Mouse (Mus musculus) mouse embryonic stem cell (cell line): Measurements from ENCODE around the gene Slc25a13.

Experiments
- in situ Hi-C, 2 experiments: fragments of 300-500 bp; cut with MboI; formaldehyde crosslinking; loops; 1 replicate in 1 of 2; 3 replicates in 1 of 2; pipeline ENCODE4 v1.14.3; 2019 to 2020; ENCODE audit warnings: low sequenced_read_pairs in 2 of 2, low pct_unique_long_range_greater_than_20kb in 1 of 2, mixed read lengths in 1 of 2; ENCODE audit not compliant: unreplicated experiment in 1 of 2

Gene Slc25a13

DNA sequence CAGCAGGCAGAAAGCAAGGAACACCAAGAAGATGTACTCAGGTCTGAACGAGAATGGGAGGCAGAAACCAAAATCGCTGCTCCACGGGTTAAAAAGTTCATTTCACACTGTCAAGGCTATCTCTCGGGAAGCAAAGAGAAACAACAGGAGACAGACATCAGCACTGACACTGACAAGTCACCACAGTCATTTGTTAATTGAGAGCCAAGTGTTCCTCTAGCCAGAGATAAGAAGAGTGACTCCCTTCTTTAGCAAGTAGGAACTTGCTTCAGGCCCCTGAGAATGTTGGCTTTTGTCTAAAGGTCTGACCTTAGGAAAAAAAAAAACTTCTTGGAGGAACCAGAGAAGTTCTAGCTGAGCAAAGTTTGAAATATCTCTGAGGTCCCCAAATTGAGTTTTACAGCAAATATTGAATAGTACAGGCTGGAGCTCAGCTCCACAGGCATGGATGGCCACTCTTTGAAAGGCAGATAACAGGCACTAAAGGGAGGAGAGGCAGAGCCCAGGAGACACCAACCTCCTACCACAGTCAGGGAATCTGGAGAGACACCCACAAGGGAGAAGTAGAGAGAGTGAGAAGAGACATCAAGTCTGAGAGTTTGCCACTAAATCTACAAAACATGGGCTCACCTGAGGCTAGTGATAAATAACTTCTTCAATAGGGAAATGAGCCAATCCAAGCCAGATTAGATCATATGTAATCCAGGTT, 8.5 kb downstream of the Slc25a13 start:
- in situ Hi-C loops, result no loop called here

DNA sequence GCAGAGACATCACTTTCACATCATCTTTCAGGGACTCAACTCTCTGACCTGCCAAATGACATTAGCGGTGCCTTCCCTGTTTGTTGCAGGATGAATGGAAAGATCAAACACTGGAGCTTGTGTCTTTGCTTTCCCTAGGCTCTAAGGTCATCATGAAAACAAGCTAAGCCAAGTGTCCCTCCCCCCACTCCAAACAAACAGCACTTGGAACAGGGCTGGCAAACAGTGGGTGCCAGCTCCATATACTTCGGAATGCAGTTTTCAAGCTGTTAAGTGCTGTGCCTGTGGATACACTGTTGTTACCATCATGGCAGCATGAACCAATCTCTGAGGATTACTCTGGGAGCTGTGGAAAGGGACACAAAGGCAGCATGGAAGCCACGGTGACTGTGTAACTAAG, 9.1 kb downstream of the Slc25a13 start:
- in situ Hi-C loops, result no loop called here

DNA sequence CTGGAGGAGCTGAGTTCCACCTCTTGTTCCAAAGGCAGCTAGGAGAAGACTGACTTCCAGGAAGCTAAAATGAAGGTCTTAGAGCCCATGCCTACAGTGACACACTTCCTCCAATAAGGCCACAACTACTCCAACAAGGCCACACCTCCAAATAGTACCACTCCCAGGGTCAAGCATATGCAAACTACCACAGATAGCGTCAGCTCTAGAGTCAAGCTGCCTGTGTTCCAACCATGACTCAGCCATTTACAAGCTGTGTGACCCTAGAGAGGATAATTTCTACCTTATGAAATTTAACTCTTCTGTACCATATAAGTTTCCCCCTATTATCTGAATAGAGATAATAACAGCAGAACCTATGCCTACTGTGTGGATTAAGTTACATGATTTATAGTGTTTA, 9.6 kb downstream of the Slc25a13 start:
- in situ Hi-C loops, result no loop called here

DNA sequence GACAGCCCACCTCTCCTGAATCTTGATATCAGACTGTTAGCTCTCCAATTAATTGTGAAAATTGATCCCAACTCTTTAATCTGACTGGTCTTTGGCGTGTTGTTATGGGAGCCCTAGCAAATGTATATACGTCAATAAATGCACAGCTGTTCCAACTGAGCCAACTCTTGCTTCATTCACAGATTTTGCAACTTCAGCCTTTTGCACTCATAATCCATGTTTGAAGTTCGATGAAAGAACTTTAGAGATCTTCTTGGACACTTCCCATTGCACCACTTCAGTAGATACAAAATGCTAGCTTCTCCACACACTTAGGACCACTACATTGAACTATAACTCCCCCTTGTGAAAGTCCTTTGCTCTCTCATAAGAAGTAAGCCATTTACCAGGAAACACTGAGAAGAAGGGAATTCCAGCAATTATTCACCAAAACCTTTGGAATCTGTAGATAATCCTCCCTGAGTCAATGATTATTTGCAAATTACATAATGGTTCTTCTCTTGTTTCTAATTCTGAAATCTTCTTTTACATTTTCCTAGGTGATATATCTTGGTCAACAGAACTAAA, 11.3 kb downstream of the Slc25a13 start:
- in situ Hi-C loops, result no loop called here

DNA sequence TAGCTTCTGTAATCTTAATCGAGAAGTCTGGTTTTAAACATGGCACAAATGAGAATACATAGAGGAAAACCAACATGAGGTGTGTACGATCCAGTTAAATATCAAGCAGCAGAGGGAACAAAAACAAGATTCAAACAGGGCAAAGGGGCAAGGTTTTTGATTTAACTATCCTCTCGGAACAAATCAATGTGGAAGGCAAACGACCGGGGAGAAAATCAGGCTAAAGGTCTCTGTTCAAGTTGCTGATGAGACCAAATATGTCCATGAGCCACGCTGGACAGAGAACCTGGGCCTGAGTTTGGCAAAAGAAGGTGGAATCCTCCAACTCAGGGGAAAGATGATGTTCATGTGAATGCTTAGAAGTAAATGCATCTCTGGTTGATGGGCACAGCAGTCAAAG, 14.5 kb downstream of the Slc25a13 start:
- in situ Hi-C loops, result no loop called here

DNA sequence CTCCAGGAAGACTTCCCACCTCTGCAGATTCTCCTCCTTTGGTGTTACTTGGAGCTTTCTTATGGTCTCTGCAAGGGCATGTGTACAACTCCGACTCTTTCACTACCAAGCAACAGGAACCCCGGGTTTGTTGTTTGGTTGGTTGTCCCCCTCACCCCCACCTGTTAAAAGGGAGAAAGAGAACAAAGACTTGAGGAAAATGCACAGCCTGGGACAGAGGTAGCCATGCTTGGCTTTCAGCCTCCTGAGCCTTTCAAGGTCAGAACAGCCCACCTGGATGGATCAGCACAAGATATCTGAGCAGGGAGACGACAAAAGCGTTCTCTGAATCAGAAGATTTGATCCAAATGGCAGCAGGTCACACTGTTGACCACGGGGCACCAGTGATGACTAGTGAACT, 15.0 kb downstream of the Slc25a13 start:
- in situ Hi-C loops, result no loop called here

DNA sequence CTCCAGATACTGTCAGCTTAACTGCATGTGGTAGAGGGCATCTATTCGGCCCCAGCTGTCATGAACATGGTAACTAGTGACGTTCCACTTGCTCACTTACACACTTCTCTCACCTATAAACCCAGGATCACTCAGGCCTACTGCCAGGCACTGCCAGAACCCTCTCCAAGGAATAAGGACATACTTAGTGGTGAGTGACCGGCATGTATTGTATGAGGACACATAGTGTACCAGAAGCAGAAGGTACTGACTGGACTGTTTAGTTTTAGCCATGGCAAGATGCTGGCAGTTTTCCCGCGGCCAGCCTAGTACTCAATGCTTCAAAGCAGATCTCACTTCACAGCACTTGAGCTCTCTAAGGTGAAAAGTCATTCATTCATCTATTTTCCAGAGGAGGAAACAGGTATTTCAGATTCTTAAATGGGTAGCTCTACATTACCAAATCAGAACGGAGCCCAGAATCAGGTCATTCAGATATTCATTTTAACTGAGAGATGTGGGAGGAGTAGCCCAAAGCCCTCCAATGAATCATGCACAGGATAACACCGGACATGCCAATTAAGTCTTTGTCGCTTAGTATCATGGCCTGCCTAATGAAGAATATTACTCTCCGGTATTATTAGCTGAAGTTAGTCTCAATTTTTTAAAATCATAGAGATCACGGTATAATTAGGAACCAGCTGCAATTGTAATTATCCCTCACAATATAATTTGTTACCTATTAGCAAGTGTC, 17.7 kb downstream of the Slc25a13 start:
- in situ Hi-C loops, result loop anchor here in 1 of 2 experiments (25.0 kb wide), 1 partner anchor 1488 kb away; the partner anchor contains the start of gene Asns

DNA sequence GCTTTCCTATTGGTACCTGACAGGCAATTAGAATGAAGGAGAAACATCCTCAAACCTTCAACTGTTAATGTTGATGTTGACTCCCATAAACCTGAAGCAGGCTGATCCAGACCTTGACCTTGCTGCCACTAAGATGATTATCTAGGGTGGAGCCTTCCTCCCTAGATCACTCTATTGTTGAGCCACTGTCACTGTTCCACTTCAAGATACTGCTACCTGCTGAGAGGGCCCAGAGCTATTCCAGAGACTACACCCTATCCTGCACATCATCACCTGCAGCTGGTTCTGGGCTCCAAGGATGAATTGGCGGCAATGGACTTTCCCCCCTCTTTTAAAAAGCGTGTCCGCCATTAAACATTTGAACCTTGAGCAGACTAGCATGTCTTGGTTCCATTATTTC, 18.9 kb downstream of the Slc25a13 start:
- in situ Hi-C loops, result loop anchor here in 1 of 2 experiments (25.0 kb wide), 1 partner anchor 1489 kb away; the partner anchor contains the start of gene Asns

DNA sequence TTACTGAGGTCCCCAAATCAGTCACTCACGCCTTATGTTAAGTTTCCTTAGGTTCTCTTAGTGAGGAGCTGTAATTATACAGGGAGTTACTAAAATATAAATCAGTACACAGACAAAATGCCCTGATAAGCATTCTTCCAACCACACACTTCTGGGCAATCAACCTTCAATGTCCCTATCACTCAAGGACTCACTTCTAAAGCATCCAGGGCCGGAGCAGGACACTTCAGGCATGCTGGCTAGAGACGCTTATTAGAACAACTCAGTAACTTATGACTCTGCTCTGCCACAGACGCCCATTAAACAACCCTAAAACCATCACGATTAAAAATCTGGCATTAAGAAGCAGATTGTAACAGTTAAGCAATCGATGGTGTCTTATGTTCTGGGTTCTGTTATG, 19.6 kb downstream of the Slc25a13 start:
- in situ Hi-C loops, result loop anchor here in 1 of 2 experiments (25.0 kb wide), 1 partner anchor 1490 kb away; the partner anchor contains the start of gene Asns

DNA sequence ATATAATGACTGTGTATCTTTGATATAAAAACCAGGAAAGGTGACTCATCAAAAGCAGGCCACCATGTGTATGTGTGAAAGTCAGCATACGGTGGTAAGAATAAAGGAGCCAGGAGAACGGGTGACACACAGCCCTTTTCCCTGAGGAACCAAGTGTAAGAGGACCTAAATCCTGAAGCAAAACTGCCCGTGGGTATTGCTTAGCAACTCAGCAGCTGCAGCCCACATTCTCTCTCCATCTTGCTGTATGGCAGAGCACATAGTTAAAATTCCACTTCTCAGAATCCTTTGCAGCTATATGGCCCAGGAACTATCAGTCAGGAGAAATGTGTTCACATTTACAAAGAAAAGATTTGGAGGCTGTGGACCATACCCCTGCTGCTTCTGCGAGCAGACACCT, 20.4 kb downstream of the Slc25a13 start:
- in situ Hi-C loops, result loop anchor here in 1 of 2 experiments (25.0 kb wide), 1 partner anchor 1491 kb away; the partner anchor contains the start of gene Asns

DNA sequence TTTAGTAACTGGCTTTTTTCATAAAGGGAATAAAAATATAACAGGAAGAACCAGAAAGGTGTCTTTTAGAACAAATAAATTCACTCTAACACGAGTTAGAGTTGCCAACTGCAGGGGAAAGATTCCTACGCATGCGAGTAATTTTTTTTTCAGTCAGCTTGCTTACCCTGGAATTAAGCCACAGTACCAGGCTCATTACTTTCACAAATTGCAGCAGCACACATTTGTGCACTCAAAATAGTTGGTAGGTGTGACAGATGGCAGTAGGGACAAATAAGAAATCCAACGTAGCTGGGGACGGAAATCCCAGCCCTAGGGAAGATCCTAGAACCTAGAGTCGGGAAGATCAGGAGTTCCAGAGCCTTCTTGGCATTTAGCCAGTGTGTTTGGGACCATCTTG, 22.1 kb downstream of the Slc25a13 start:
- in situ Hi-C loops, result loop anchor here in 1 of 2 experiments (25.0 kb wide), 1 partner anchor 1492 kb away; the partner anchor contains the start of gene Asns

DNA sequence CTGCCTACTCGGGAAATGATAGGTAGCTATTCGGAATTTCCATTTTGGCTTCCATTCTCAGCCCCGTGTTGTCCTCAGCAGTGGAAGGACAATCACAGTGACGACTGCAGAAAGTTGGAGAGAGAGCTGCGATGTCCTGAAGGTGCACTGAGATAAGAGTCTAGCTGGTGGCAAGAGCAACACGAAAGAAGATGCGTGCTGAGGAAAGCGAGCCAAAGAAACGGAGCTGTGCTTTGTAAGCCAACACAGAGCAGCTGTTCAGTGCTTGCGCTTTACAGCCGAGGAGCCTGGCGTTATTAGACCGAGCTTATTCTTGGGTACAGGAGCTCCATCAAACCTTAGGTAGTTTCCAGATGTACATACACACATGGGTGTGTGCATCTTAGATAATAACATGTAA, 23.1 kb downstream of the Slc25a13 start:
- in situ Hi-C loops, result loop anchor here in 1 of 2 experiments (25.0 kb wide), 1 partner anchor 1493 kb away; the partner anchor contains the start of gene Asns

DNA sequence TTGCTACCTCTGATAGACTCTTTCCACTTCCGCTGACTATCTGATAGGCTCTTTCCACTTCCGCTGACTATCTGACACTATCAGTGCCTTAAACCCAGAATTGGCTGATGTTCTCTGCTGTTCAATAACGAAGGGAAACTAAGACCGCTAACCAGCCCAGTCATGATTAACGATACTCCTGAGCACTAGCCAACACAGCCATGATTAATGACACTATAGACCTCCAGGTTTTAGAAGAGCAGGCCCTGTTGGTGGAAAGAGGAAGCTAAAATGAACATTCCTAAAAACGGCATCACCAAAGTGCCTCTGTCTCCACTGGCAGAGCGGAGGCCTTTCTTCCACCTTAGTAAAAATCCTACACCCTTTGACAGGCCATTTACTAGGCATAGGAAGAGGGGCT, 24.6 kb downstream of the Slc25a13 start:
- in situ Hi-C loops, result loop anchor here in 1 of 2 experiments (25.0 kb wide), 1 partner anchor 1495 kb away; the partner anchor contains the start of gene Asns

DNA sequence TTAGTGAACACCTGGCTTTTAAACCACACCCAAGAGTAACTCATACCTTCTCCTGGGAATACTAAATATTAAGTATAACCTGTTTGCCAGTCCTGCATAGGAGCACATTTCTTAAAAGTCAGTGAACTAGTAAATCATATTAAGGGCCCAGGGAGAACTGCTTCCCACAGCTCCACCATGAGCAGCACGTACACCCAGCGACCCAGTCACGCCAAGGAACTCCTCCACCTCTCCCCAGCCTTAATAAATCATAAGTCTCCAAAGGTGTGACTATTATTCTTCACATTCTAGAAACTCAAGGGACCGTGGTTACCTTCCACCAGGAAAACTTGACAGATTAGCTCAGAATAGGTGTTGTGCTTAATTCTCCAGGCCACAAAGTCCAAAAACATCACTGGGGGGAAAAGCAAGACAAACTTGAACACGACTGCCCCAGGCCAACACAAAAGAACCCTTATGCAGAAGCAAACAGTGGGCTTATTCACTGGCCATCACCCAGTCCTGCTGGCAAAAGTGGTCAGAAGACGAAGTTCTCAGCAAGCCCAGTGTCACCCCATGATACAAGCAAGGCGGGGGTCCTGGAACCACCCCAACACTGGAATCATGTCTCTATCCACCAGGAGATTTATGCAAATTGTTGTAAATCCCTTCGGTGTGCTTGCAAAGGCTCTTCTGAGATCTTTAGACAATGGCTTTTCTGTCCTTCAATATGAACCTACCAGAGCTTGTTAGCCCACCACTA, 25.2 kb downstream of the Slc25a13 start:
- in situ Hi-C loops, result loop anchor here in 1 of 2 experiments (25.0 kb wide), 1 partner anchor 1496 kb away; the partner anchor contains the start of gene Asns

DNA sequence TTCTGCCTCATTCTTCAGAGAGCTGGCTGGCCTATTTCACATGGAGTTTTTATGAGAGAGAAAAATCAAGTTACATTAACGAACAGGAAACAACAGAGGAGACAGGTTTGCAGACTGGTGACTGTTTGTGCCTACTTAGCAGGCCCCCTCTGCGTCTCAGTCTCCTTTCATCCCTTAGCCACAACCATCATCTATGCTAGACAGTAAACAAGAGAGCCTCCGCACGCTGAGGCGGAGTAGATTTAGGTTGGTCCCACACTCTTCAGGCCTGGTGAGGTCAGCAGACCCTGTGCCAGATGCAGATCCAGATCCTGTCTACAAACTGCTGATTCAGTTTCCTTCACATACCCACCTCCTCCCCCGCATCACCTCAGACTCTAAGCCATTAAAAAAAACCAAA, 28.0 kb downstream of the Slc25a13 start:
- in situ Hi-C loops, result loop anchor here in 1 of 2 experiments (25.0 kb wide), 1 partner anchor 1498 kb away; the partner anchor contains the start of gene Asns

DNA sequence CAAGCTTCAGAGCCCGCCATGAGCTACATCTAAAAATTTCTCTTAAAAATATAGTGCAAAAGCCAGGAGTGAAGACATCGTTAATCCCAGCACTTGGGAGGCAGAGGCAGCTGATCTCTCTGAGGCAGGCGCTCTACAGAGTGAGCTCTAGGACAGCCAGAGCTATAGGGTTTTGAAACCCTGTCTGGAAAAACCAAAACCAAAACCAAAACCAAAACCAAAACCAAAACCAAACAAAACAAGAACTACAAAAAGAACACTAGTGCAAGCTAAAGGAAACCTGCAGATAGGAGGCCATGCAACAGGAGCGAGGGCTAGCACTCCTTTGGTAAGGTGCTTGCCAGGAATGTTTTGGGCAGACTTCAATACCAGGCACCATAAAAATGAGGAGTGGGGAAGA, 30.5 kb downstream of the Slc25a13 start:
- in situ Hi-C loops, result loop anchor here in 1 of 2 experiments (25.0 kb wide), 1 partner anchor 1501 kb away; the partner anchor contains the start of gene Asns

DNA sequence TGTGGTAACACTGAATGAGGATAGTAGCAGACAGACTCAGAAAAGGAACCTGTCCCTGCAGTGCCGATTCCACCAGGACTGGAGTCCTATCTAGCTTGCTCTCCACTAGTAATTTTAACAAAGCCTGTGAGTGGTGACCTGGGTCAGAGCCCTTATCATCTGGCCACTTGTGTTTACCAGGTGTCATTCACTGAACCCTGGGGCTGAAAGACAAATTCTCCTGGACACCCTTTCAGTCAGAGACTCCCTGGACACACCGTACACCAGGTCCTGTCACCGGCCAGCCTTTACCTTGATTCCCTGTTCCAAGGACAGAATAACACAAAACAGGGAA, 31.3 kb downstream of the Slc25a13 start:
- in situ Hi-C loops, result loop anchor here in 1 of 2 experiments (25.0 kb wide), 1 partner anchor 1502 kb away; the partner anchor contains the start of gene Asns
